Mouse (Mus musculus) heart, postnatal 0 days (tissue): ENCODE results near the gene Cradd. TPM values are rescaled to one million over a fixed set of nuclear protein-coding genes. Genes with fewer than 3 reads are reported as not detected.

Experiments used
- ATAC-seq: fragments of 200-750 bp; cut with Nextera tagmentation; 2 replicates; pipeline ENCODE4 v1.8.0; 2017; ENCODE audit warnings: low read depth, moderate number of reproducible peaks, moderate library complexity; ENCODE audit not compliant: insufficient read depth
- DNase-seq: peaks from one replicate; pipeline ENCODE4 v3.0.0-alpha.2; 2016; ENCODE audit warnings: low spot score
- H3K27ac ChIP-seq: fragments of 300-500 bp; sonication (generic); 2 replicates; pipeline ENCODE4 v1.5.1; 2014; ENCODE audit warnings: low read depth, mild to moderate bottlenecking
- H3K27me3 ChIP-seq: fragments of 300-500 bp; sonication (generic); 2 replicates; pipeline ENCODE4 v1.6.1; 2014; ENCODE audit warnings: low read length, mixed read lengths; ENCODE audit not compliant: control insufficient read depth, insufficient read depth
- H3K36me3 ChIP-seq: fragments of 300-500 bp; sonication (generic); replicated peaks from 2 replicates; pipeline ENCODE4 v1.6.1; 2014; ENCODE audit warnings: low read length, mixed read lengths; ENCODE audit not compliant: control insufficient read depth, insufficient read depth
- H3K4me1 ChIP-seq: fragments of 300-500 bp; sonication (generic); 2 replicates; pipeline ENCODE4 v1.6.1; 2014; ENCODE audit warnings: antibody characterized with exemption; ENCODE audit not compliant: control insufficient read depth, insufficient read depth
- H3K4me2 ChIP-seq: fragments of 300-500 bp; sonication (generic); 2 replicates; pipeline ENCODE4 v1.6.1; 2014; ENCODE audit warnings: low read depth, mild to moderate bottlenecking, low read length, moderate library complexity
- H3K4me3 ChIP-seq: fragments of 300-500 bp; sonication (generic); 2 replicates; pipeline ENCODE4 v1.5.1; 2014; ENCODE audit warnings: low read depth, low read length
- H3K9ac ChIP-seq: fragments of 300-500 bp; sonication (generic); replicated peaks from 2 replicates; pipeline ENCODE4 v1.6.1; 2014; ENCODE audit warnings: low read depth, low read length, mixed read lengths
- H3K9me3 ChIP-seq: fragments of 300-500 bp; sonication (generic); replicated peaks from 2 replicates; pipeline ENCODE4 v1.6.1; 2016; ENCODE audit warnings: low read length; ENCODE audit not compliant: control insufficient read depth
- CTCF ChIP-seq: IDR thresholded peaks from 2 replicates; pipeline ENCODE4 v1.5.1; 2016; ENCODE audit warnings: antibody characterized with exemption, control low read depth, low read depth
- EP300 ChIP-seq: IDR thresholded peaks from 2 replicates; pipeline ENCODE4 v1.6.1; 2016; ENCODE audit warnings: antibody characterized with exemption, low read depth
- WGBS: fragments of 180-500 bp; shearing (Covaris S2); extraction: QIAGEN DNeasy Blood & Tissue Kit; methylation state at CpG from one replicate; pipeline ENCODE4 v1.1.7; 2014; 5-methylcytosine and 5-hydroxymethylcytosine counted together
- polyA plus RNA-seq: library from polyadenylated mRNA; unstranded; fragments of >200 nt; fragmentation: Nextera tagmentation; extraction: Ambion mirVana; gene quantifications from 2 replicates; pipeline ENCODE4 v1.2.1, GENCODE M21; 2015
- total RNA-seq: library from RNA; depleted of rRNA; stranded (reverse); fragments of >200 nt; gene quantifications from 2 replicates; pipeline ENCODE4 v1.2.3, GENCODE M21; 2014; ENCODE audit warnings: low replicate concordance

Gene Cradd
- total and polyA plus RNA-seq, 2 experiments from 2014 or later, result 12.2 to 21.1 TPM

DNA sequence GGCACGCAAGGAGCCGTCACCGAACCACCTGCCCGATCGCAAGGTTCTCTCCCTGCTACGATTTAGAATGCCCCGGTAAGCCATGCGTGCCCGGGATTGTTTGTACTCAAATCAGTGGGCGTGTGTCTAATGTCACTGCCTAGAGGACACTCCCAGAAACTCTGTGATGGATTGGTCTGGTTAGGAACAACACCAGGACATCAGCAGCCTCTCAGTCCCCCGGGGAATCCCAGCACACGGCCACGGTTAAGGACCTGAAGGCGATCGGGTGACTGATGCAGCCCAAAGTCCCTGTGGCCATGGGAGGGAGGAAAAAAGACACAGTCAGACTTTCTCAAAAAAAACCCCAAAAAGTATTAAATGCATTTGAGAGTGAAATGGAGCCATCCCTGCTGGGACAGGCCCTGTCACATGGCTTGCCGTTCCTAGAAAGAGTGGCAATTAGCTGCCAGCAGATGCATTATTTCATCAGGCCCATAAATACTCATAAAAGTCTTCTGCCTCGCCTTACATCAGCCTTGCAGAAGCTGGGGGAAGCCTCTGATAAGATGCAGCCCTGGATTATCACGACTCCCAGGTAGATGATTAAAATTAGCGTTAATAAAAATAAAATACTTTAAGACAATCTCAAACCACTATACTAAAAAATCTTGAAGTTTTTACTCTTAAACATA lies 8.0 kb downstream of the Cradd start:
- 70% methylated on average over 19 of the region's 19 CpGs for WGBS
- H3K9me3 ChIP-seq, result no peaks in the 10 kb centered on the region
- no peak overlapping the region for H3K4me2 ChIP-seq
- no peak for DNase-seq
- H3K9ac ChIP-seq, result no peak overlapping the region
- H3K4me1 ChIP-seq, result peaks cover 41% of the 10 kb centered on the region
- no peaks in the 10 kb centered on the region for H3K27me3 ChIP-seq
- no peak overlapping the region for H3K4me3 ChIP-seq
- TF ChIP-seq EP300 (no peak), CTCF (no peak)
- no peak for ATAC-seq
- 0 out of 2 replicates have a peak, but pooled peaks cover 3% of the 10 kb centered on the region for H3K36me3 ChIP-seq
- H3K27ac ChIP-seq, result no peak overlapping the region

DNA sequence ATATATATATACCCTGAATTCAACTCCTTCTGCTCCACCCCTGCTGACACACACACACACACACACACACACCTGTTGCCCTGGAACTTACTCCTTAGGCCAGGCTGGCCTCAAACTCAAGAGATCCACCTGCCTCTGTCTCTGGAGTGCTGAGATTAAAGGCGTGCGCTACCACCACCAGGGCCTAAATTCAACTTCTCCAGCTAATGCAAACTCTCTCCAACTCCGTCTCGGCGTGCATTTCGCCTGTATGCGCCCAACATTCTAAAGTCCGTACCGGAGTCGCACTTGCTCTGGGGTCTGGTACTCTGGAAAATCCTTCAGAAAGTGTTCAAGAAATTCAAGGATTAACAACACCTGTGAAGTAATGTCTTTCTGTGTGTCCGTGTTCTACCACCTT lies 8.6 kb downstream of the Cradd start:
- Histone ChIP-seq H3K9me3 (no peaks in the 10 kb centered on the region), H3K27me3 (no peaks in the 10 kb centered on the region), H3K4me2 (no peak overlapping the region), H3K9ac (no peak overlapping the region), H3K4me1 (peaks cover 41% of the 10 kb centered on the region), H3K27ac (no peak overlapping the region), H3K4me3 (no peak overlapping the region), H3K36me3 (no peaks in the 10 kb centered on the region)
- 94% methylated on average over 11 of the region's 11 CpGs for WGBS
- ATAC-seq (no peak), DNase-seq (no peak)
- TF ChIP-seq CTCF (no peak), EP300 (no peak)

DNA sequence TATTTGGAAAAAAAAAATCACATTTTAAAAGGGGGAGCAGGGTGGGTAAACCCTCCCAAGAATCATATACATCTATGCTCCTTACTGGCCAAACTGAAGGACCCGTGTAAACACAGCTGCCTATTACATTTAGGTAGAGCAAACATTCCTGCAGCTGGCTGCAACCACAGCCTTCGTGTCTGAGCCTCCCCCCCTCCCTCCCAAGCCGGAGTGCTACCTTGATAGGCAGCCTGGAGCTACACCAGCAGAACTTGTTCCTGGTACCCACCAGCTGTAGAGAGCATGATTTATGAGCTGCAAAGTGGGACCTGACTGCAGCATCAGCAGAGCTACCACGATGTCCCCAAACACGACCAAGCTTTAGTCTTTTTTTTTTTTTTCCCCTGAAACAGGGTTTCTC lies 9.9 kb downstream of the Cradd start:
- H3K27me3 ChIP-seq, result no peaks in the 10 kb centered on the region
- 0 out of 2 replicates have a peak overlapping the region, but pooled peaks have one; percentile 22 for H3K9ac ChIP-seq
- no peak for TF ChIP-seq EP300
- no peak for TF ChIP-seq CTCF
- no peaks in the 10 kb centered on the region for H3K9me3 ChIP-seq
- no peaks in the 10 kb centered on the region for H3K36me3 ChIP-seq
- peak overlapping the region; percentile 94 for H3K27ac ChIP-seq
- ATAC-seq, result peak; percentile 11; the same call in 1 of the 2 replicates
- H3K4me1 ChIP-seq, result peaks cover 41% of the 10 kb centered on the region
- WGBS, result 17% methylated on average over 5 of the region's 5 CpGs
- H3K4me2 ChIP-seq, result peak overlapping the region; percentile 24; the same call in 1 of the 2 replicates
- no peak for DNase-seq
- H3K4me3 ChIP-seq, result no peak overlapping the region

GRCm38 (mm10) chr10:95313524-95313923 lies 10.4 kb downstream of the Cradd start:
- H3K4me2 ChIP-seq, result no peak overlapping the region
- ATAC-seq (peak; percentile 77), DNase-seq (peak; percentile 84)
- H3K4me1 ChIP-seq, result peaks cover 38% of the 10 kb centered on the region
- no peak for TF ChIP-seq CTCF
- TF ChIP-seq EP300, result peak; percentile 65; the same call in 1 of the 2 replicates
- WGBS, result 23% methylated on average over 9 of the region's 9 CpGs
- H3K36me3 ChIP-seq, result no peaks in the 10 kb centered on the region
- no peak overlapping the region for H3K4me3 ChIP-seq
- no peak overlapping the region for H3K9ac ChIP-seq
- no peaks in the 10 kb centered on the region for H3K9me3 ChIP-seq
- H3K27me3 ChIP-seq, result no peaks in the 10 kb centered on the region
- H3K27ac ChIP-seq, result peak overlapping the region; percentile 94

DNA sequence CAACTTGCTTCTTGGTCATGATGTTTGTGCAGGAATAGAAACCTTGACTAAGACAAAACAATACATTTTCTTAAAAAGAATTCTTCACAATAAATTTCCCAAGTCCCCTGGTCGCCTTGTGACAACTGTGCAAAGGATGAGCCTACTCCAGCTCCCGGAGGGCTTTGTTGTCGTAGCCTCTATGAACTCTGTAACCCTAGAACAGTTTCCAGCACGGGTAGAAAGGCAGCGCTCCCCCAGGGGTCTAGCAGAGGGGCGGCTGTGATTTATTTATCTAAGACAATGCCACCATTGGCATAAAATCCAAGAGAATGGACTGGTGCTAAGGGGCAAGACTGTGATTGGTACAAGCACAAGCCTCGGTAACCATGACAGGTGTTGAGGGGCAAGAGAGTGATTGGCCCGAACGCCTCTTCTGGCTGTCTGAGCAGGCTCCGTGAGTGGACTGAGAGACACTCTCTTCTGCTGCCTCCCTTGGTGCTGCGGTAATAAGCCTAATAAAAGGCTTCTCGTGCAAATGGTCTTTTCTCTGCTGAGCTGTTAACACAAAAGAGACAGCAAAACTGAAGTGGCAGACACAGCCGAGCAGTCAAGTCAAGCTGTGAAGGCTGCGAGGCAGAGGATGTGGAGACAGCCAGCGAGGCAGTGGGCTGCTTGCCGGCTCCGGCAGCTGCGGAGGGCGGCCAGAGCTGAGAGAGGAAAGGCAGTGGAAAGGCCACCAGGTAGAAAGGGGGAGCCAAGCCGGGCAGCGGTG lies 13.1 kb downstream of the Cradd start:
- no peaks in the 10 kb centered on the region for H3K36me3 ChIP-seq
- no peak for DNase-seq
- H3K4me1 ChIP-seq, result peaks cover 18% of the 10 kb centered on the region
- no peak overlapping the region for H3K9ac ChIP-seq
- no peak for ATAC-seq
- H3K4me3 ChIP-seq, result no peak overlapping the region
- TF ChIP-seq CTCF (no peak), EP300 (no peak)
- H3K27ac ChIP-seq, result no peak overlapping the region
- 59% methylated on average over 21 of the region's 21 CpGs for WGBS
- no peaks in the 10 kb centered on the region for H3K9me3 ChIP-seq
- H3K27me3 ChIP-seq, result no peaks in the 10 kb centered on the region
- H3K4me2 ChIP-seq, result no peak overlapping the region
